Mouse (Mus musculus): ENCODE measurements around the gene Gprin3.

Gene Gprin3

DNA sequence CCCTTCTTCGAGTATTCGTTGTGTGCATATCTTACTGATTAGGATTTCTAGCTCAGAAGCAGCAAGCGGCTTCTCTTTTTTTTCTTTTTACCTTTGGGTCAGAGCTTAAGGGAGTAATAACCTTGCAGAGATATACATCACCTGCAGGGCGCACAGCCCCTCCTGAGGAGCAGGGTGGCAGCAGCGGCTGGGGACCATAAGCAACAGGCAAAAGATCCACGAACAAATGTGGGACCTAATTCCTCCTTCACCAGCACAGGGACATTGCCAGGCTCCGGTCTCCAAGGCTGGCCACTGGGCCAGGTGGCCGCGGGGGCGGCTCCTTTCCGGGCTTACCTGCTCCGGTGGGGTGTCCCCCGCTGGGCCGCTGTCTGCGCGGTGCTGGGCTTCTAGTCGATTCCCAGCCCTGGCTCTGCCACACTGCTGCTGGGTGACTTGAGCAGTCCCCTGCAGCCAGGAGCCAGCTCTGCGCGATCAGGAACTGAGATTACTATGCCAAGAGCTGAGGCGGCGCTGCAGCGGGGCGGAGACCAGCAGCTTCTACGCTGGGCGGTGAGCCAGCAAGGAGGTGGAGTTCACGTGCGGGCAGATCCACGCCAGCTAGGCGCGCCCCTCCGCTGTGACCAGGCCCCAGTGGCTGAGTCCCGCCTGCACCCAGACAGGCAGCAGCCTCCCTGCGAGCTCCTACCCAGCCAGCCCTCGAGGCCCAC lies at the start of gene Gprin3:
TSS of gene Gprin3 (minus strand) at position 471 of the 710 bp plus-strand sequence.
- DNase-seq, result peak; percentile 14 to 15

DNA sequence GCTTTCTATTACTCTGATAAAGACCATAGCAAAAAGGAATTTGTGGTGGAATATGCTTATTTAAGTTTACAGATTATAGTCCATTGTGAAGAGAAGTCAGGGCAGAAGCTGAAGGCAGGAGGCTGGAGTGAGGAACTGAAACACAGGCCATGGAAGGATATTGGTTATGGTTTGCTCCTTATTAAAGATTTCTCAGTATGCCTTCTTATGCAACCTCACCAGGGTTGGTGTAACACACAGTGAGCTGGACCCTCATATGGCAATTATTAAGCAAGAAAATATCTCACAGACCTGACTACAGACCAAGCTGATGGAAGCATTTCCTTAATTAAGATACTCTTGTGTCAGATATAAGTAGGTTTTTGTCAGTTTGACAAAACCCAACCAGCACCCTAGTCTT lies 32.8 kb upstream of the Gprin3 start:
- DNase-seq, result no peak

DNA sequence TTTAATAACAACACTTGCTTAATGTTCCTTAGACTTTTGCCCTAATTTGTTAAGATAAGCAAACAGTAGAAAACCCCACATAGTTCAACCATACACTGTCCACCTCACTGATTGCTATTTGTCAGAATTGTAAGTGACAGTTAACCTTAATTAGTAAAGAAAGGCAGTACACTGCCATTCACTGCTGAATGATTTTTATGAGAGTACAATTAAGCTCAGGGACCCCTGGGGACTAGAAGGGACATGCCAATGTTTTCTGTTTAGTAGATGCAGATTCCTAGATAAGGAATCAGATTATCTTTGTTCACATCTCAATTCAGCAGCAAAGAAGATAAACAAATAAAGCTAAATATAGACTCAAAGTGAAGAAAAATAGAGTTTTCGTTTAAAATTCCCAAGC lies 30.0 kb upstream of the Gprin3 start:
- no peak for DNase-seq

- no peak for DNase-seq
Measured at GRCm38 (mm10) chr6:59451348-59451747, 25.3 kb upstream of the Gprin3 start.

GRCm38 (mm10) chr6:59445101-59445503 lies 19.0 kb upstream of the Gprin3 start:
- DNase-seq, result no peak

DNA sequence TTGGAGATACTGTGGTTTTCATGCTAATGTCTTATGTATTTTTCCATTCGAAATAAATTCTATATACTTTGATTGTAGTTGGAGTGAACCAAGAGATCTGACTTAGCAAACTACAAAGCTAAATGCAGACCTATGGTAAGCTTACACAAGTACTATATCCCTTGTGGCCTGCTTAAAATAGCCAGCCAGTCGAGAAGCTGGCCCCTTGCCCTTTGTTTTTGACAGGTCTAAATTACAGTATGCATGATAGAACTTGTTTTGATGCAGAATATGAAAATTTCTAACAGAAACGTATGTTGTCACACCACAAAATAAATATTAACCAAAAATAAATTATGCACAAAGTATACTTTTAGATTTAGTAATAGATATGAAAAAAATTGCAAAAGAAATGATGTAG lies 9.8 kb upstream of the Gprin3 start:
- DNase-seq, result no peak

- DNase-seq, result no peak
Measured at GRCm38 (mm10) chr6:59433116-59433515, 7.0 kb upstream of the Gprin3 start.

DNA sequence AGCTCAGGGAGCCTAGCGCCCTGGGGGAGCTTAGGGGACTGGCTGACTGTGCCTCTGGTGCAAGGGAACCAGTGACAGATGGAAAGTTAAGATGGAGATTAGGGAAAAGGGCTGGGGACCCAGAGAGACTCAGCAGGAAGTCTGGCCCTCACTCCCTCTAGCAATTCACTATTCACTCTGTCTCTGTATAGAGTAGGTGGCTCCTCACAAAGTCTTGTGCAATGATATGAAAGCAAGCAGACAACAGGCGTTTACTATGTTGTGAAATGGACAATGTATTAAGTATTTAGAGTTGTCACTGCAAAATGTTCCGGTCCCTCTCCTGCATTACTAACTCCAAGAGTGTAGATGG lies 416 bp upstream of the Gprin3 start:
- no peak for DNase-seq

DNA sequence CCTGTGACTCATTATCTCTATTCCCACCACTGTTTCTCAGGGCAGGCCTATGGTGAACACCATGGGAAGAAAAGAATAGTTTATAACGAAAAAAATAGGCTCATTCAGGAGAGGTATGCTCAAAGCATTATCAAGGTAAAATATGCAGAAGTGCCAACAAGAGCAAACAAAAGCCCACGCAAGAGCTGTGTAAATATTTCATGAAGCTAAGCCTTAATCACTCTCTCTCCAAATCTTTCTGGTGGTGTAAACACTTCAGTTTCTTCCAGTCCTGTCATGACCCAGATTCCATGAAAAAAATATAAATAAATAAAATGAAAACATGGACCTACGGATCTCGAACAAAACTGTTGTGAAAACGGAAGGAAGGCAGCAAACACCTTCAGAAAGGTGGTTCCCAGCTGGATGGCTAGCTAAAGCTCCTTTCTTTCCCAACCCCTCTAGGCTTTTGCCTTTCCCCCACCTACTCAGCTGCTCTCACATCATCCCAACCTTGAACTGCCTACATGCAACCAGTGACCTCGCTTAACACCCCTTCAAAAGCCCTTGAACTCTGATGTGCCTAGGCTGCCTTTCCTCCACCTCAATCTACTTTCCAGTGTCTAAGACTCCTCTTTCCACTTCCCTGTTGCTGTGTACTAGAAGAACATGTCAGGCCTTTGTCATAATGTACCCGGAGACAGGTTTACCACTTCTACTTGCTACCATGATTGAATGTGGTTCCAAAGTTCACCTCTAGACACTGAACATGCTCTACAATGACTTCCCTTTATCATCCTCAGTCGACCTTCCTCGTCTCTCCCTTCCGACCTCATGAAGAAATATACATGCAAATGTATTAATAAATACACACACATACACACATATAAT lies 988 bp downstream of the Gprin3 start:
- DNase-seq, result no peak

- DNase-seq, result no peak
Measured at GRCm38 (mm10) chr6:59423836-59424235, 2.3 kb downstream of the Gprin3 start.

- DNase-seq, result no peak
Measured at GRCm38 (mm10) chr6:59419264-59419663, 6.8 kb downstream of the Gprin3 start.

DNA sequence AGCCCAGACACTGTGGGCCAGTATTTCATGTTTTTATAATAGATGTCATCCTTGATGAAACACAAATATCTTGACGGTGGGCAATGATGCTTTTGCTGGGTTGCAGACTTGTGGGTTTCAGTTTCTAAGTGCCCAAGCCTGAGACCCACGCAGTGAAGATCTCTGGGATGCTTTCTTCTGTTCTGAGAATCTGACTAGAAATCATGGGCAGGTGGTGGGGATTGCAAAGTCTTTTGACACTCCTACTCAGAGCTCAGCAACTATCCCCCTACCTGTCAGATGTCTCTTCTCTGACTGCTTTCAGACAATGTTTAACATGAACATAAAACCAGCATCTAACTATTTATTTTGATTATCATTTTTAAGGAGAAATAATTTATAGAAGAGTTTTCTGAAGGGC lies 7.4 kb downstream of the Gprin3 start:
- DNase-seq, result no peak

DNA sequence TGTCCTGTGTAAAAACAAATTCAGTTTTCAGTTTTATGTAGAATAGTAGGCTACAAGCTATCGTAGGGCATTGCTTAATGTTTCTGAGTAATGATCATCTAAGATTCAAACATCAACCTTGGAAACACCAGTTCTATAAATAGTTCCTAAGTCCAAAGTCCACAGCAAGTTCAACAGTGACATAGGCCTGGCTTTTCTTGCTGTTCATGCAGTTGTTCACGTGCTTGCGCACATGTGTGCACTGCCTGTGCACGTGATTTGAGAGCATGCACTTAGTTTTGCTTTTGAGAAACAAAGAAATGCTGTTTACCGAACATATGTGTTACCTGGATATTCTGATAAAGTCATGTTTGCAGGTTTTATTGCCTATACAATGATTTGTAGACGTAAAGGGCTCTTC lies 11.3 kb downstream of the Gprin3 start:
- DNase-seq, result no peak

- no peak for DNase-seq
Measured at GRCm38 (mm10) chr6:59412417-59413346, 13.4 kb downstream of the Gprin3 start.

- no peak for DNase-seq
Measured at GRCm38 (mm10) chr6:59409001-59409700, 16.9 kb downstream of the Gprin3 start.

GRCm38 (mm10) chr6:59407482-59407997 lies 18.6 kb downstream of the Gprin3 start:
- no peak for DNase-seq

GRCm38 (mm10) chr6:59390208-59390607 lies 35.9 kb downstream of the Gprin3 start:
- no peak for DNase-seq

- no peak for DNase-seq
Measured at GRCm38 (mm10) chr6:59365300-59365699, 60.8 kb downstream of the Gprin3 start.

GRCm38 (mm10) chr6:59363282-59363681 lies 62.8 kb downstream of the Gprin3 start:
- DNase-seq, result no peak

DNA sequence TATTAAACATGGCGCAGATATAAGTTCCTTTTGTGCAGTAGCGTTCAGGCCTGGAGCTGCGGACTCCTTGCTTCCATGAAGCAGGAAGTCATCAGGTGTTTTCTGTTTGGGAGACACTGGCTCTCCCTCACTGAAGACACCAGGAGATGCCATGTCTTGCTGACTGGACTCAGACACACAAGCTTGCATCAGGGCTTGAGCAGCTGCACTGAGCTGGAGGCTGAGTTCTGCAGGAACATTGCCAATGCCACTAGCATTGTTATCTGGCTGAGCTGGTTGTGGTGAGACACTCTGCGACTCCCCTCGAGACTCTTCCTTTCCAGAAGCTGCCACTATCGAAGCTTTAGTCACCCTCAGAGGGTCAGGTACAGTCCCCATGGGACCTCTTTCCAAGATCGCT lies 71.2 kb downstream of the Gprin3 start:
- DNase-seq, result no peak

DNA sequence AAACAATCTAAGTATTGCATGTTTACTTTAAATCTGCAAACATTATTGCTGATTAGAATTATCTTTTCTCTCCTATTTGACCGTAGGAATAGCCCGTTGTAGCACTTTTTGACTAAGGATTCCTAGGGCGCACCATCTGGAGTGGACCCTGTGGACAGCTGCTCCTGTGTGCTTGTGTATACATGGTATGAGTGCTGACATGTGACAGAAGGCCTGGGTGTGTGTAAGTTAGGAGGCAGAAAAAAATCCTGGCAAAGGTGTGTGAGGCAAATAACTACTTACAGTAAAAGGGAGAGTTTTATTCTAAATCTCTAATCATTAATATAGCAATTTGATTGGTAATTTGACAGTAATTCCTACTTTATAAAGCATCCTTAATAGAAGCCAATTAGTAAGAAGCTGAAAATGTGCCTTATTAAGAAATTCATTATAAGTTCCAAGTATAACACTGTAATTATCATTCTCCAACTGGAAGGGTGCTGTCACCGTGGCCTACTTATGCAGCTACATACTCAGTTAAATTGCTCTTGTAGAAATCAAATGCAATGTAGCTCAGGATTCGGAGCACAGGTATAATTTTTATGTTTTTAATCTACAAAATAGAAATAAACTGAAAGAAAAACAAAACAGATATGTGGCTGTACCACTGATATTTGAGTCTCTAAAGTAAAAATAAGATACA lies 74.8 kb downstream of the Gprin3 start:
- no peak for DNase-seq

DNA sequence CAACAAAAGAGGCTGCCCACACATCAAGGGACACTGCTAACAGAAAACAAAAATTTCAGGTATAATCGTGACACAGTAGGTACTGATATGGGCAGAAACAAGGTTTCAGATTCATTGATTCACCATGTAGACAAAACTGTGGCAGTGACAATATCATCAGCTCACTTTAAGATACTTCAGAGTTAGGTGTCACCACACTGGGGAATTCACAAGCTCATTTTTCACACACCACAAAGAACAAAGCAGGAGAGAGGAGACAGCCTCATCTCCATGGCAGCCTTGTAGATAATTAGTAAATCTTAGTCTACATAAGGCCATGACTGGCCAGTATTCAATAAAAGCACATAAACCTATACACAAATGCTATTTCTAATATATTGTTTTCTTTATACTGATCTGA lies 77.4 kb downstream of the Gprin3 start:
- DNase-seq, result no peak

All from B cell, adult 2 months (primary cell).